Comparison of ENCODE assay signal across 9 mouse cellular contexts in genomic region chr7:89891856-89892255, GRCm38 (mm10). TPM values are rescaled to one million over a fixed set of nuclear protein-coding genes. Genes with fewer than 3 reads are reported as not detected.
A peak's percentile ranks its signal among the peaks of the same experiment; 100 is the strongest.
DNase-seq lines count a peak whose midpoint lies in the region; ATAC-seq and TF ChIP-seq lines count a peak whose summit lies in the region.
"Had no signal": no experiment of that assay in that cellular context is flagged by ENCODE, and none has a peak within 500 bp of the region (broad histone marks: within the 10 kb centered on the region; RNA-seq: fewer than 3 reads in every experiment).

No protein-coding gene starts in this region.

- H3K4me1 ChIP-seq in midbrain, postnatal 0 days (ENCODE audit: insufficient read depth, low read length), result no peaks in the 10 kb centered on the region
- H3K4me1 ChIP-seq in midbrain, embryonic 13.5 days (replicated peaks), result no peaks in the 10 kb centered on the region

- DNase-seq in gastrocnemius, adult 2 months, result no peak
- DNase-seq in gastrocnemius, postnatal 36 days, result no peak
- no peak for DNase-seq in midbrain, postnatal 0 days (ENCODE audit: low spot score)
- DNase-seq in adrenal gland, postnatal 14 days, result peak; percentile 70
- DNase-seq in lung, postnatal 14 days, result peak; percentile 30
- DNase-seq in urinary bladder, postnatal 4 days (ENCODE audit: low spot score in 2 of 2), result no peak
- DNase-seq in heart, postnatal 25 days (ENCODE audit: low spot score), result no peak

- no peaks in the 10 kb centered on the region for H3K36me3 ChIP-seq in midbrain, postnatal 0 days (ENCODE audit: insufficient read depth, low read length)
- H3K36me3 ChIP-seq in midbrain, embryonic 13.5 days, result no peaks in the 10 kb centered on the region

- peak; percentile 55 for TF ChIP-seq CTCF in gastrocnemius, adult 2 months (IDR thresholded peaks at IDR 0.05)
- TF ChIP-seq CTCF in midbrain, postnatal 0 days (IDR thresholded peaks at IDR 0.05), result peak; percentile 34; the same call in 1 of the 2 replicates

- ATAC-seq in midbrain, postnatal 0 days (ENCODE audit: low FRiP score), result no peak
- no peak for ATAC-seq in midbrain, embryonic 13.5 days

- no peak overlapping the region for H3K4me3 ChIP-seq in gastrocnemius, adult 2 months
- no peak overlapping the region for H3K4me3 ChIP-seq in midbrain, postnatal 0 days (ENCODE audit: low read depth, low read length)
- H3K4me3 ChIP-seq in midbrain, embryonic 13.5 days (replicated peaks), result no peak overlapping the region

- WGBS in midbrain, postnatal 0 days, result 35% methylated on average over 4 of the region's 4 CpGs
- 36% methylated on average over 4 of the region's 4 CpGs for WGBS in midbrain, embryonic 13.5 days

- no peak overlapping the region for H3K27ac ChIP-seq in gastrocnemius, adult 2 months
- no peak overlapping the region for H3K27ac ChIP-seq in midbrain, postnatal 0 days (ENCODE audit: low read depth, low read length)
- H3K27ac ChIP-seq in midbrain, embryonic 13.5 days, result no peak overlapping the region

- H3K27me3 ChIP-seq in midbrain, postnatal 0 days (ENCODE audit: insufficient read depth, low read length), result no peaks in the 10 kb centered on the region
- no peaks in the 10 kb centered on the region for H3K27me3 ChIP-seq in midbrain, embryonic 13.5 days

- H3K4me2 ChIP-seq in midbrain, postnatal 0 days (ENCODE audit: low read depth, low read length, poor library complexity, severe bottlenecking), result no peak overlapping the region
- H3K4me2 ChIP-seq in midbrain, embryonic 13.5 days (replicated peaks), result no peak overlapping the region

- H3K9me3 ChIP-seq in midbrain, postnatal 0 days (ENCODE audit: low read length), result no peaks in the 10 kb centered on the region
- H3K9me3 ChIP-seq in midbrain, embryonic 13.5 days, result no peaks in the 10 kb centered on the region

- intact Hi-C loops in gastrocnemius, adult 2 months (cut with DNase I), result loop anchor here (5.0 kb wide), 1 partner anchor 415 kb away; no protein-coding TSS in a partner anchor
- intact Hi-C loops in gastrocnemius, postnatal 36 days (cut with DNase I), result no loop called here
- intact Hi-C loops in heart, postnatal 25 days (cut with DNase I), result no loop called here

- H3K9ac ChIP-seq in midbrain, postnatal 0 days (replicated peaks; ENCODE audit: low read length, poor library complexity, severe bottlenecking), result no peak overlapping the region
- no peak overlapping the region for H3K9ac ChIP-seq in midbrain, embryonic 13.5 days (replicated peaks)

RNA-seq across cellular contexts. Expression of gene Ccdc81, which starts 11.6 kb away (rescaled TPM):
- not detected for total RNA-seq in gastrocnemius, adult 2 months (2021)
- total RNA-seq in gastrocnemius, postnatal 36 days (2021), result not detected
- 1.3 and 1.4 TPM in 2 replicates for total RNA-seq in midbrain, postnatal 0 days (2014; rRNA removed)
- polyA plus RNA-seq in midbrain, postnatal 0 days (2015; fragmentation: Nextera tagmentation; extraction: Ambion mirVana), result 0.91 and 1.3 TPM in 2 replicates
- 0.49 and 0.93 TPM in 2 replicates for polyA plus RNA-seq in midbrain, embryonic 13.5 days (2015; fragmentation: Nextera tagmentation; extraction: Ambion mirVana)
- total RNA-seq in adrenal gland, postnatal 14 days (2021), result 0.11 TPM in 2 replicates
- not detected for total RNA-seq in heart, postnatal 25 days (2021)
- total RNA-seq: heart, postnatal 36 days had no signal

RNA-seq across cellular contexts. Expression of gene Hikeshi, which starts 49.1 kb away (rescaled TPM):
- total RNA-seq in gastrocnemius, adult 2 months (2021), result 100 to 1,000 TPM; 123 to 126 TPM
- 100 to 1,000 TPM; 105 to 107 TPM for total RNA-seq in gastrocnemius, postnatal 36 days (2021)
- total RNA-seq in midbrain, postnatal 0 days (2014; rRNA removed), result 55.6 and 57.3 TPM in 2 replicates
- polyA plus RNA-seq in midbrain, postnatal 0 days (2015; fragmentation: Nextera tagmentation; extraction: Ambion mirVana), result 123 and 128 TPM in 2 replicates
- 147 and 150 TPM in 2 replicates for polyA plus RNA-seq in midbrain, embryonic 13.5 days (2015; fragmentation: Nextera tagmentation; extraction: Ambion mirVana)
- total RNA-seq in adrenal gland, postnatal 14 days (2021), result 46.7 and 55.2 TPM in 2 replicates
- 10 to 100 TPM; 72.7 to 80.1 TPM for total RNA-seq in heart, postnatal 25 days (2021)

Comparison
In these comparisons a context has a peak if more than half of its experiments do, and no peak if none do; other contexts are left out.
1. DNase-seq: peak in adrenal gland, postnatal 14 days (single experiment) and lung, postnatal 14 days (single experiment); none in gastrocnemius, adult 2 months (single experiment), gastrocnemius, postnatal 36 days (0 of 2), midbrain, postnatal 0 days (single experiment), urinary bladder, postnatal 4 days (0 of 2) and heart, postnatal 25 days (single experiment).